Mouse (Mus musculus): ENCODE data around the gene Foxk2.
"Not testable (repeated sequence)": the region's sequence is repeated elsewhere in the genome, so short reads cannot be mapped to it uniquely, and the experiment has no call there.

Foxk2 gene

GRCm38 (mm10) chr11:121277516-121277915, 17.7 kb downstream of the Foxk2 start:
- no peak for DNase-seq (ENCODE audit: extremely low read depth, low read depth, low spot score)

DNA sequence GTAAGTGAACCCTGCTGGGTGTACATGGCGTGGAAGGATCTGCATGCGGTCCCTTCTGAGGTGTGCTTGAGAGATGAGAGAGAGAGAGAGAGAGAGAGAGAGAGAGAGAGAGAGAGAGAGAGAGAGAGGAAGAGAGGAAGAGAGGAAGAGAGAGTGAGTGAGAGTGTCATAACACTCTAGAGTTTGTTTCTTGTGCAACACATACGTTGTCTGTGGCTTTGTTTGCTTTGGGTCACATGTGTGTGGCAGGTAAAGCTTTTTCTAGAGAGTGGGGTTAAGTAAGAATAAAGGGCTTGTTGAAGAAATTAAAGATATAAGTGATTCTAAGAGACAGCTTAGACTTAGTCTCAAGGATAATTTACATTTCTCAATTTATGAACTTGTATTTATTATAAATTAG, 18.2 kb downstream of the Foxk2 start:
- DNase-seq (ENCODE audit: extremely low read depth, low read depth, low spot score) = no peak

DNA sequence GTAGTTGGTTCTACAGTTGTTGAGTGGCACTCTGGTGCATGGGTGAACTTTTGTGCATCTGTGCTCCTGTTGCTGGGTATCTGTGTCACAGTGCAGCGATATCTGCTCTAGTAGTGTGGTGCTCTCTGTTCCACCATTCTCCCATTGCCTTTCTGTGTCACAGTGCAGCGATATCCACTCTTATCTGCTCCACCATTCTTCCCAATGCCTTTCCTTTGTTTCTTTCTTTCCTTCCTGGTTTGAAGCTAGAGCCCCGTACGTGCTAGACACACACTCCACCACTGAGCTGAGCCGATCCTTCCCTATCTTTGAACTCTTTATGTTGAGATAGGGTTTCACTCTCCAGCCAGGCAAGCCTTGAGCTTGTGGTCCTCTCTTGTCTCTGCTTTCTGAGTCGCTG, 23.1 kb downstream of the Foxk2 start:
- no peak for DNase-seq (ENCODE audit: extremely low read depth, low read depth, low spot score)

DNA sequence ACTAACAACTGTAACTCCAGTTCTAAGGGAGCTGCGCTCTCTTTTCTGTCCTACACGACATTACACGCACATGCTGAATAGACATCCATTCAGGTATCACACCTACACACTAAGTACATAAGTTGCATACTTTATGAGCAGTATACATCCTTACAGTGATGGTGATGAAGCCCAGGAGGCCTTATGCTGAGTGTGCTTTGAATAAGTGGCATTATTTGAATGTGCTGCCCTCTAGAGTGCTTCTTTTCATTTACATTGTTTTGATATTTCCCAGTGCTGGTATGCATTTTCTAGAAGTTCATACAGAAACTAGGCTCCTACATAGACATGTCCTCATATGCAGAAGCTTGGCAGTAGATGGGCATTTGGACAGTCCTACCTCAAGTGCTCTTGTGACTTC, 30.1 kb downstream of the Foxk2 start:
- DNase-seq (ENCODE audit: extremely low read depth, low read depth, low spot score) = no peak

- no peak for DNase-seq (ENCODE audit: extremely low read depth, low read depth, low spot score)
Measured at GRCm38 (mm10) chr11:121294771-121295170, 35.0 kb downstream of the Foxk2 start.

DNA sequence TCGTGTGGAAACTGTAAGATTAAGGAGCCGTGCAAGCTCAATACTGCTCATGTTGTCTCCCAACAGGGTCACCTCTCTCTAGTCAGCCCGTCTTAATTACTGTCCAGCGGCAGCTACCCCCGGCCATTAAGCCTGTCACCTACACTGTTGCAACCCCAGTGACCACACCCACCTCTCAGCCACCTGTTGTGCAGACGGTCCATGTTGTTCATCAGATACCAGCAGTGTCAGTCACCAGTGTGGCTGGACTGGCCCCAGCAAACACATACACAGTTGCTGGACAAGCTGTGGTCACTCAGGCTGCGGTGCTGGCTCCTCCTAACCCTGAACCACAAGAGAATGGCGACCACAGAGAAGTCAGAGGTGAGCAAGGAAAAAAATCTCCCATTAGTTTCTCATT, 38.7 kb downstream of the Foxk2 start:
- DNase-seq (ENCODE audit: extremely low read depth, low read depth, low spot score) = no peak

DNA sequence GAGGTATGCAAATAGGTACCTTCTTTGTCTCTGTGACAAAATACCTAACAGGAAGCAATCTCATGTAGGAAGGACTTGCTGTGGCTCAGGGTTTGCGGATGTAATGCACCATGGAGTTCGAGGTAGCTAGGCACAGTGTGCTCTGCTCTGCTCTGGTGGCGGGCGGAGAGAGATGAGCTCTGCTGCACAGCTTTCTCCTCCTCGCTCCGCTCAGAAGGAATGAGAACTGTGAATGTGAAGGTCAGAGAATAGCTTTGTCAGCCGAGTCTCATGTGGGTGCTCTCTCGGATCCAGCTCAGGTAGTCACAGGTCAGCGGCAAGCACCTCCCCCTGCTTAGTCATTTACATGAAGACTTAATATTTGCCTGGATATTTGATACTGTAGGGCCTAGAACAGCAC, 40.5 kb downstream of the Foxk2 start:
- DNase-seq (ENCODE audit: extremely low read depth, low read depth, low spot score) = no peak

- no peak for DNase-seq (ENCODE audit: extremely low read depth, low read depth, low spot score)
Measured at GRCm38 (mm10) chr11:121305371-121305770, 45.6 kb downstream of the Foxk2 start.

- no peak for DNase-seq (ENCODE audit: extremely low read depth, low read depth, low spot score)
Measured at GRCm38 (mm10) chr11:121306608-121307007, 46.8 kb downstream of the Foxk2 start.

GRCm38 (mm10) chr11:121307712-121308111, 47.9 kb downstream of the Foxk2 start:
- not testable (repeated sequence) for DNase-seq (ENCODE audit: extremely low read depth, low read depth, low spot score)

DNA sequence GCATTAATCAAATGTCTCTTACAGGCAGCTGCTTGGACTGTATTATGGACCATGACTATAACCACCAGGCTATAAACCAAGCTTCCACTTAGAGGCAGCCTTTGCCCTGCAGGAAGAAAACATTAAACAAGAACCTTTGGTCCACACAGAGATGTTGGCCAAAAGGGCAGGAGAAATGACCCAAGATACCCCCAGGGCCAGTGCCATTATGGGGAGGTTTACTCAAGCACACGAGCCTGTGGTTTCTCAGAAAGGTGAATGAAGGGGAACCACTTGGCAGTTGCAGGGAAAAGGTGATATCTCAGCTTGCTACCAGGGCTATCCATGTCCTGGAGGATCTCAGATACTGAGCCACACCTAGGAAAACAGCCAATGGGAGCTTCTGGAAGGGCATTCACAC, 66.2 kb downstream of the Foxk2 start:
- peak; percentile 42 for DNase-seq (ENCODE audit: extremely low read depth, low read depth, low spot score)

- no peak for DNase-seq (ENCODE audit: extremely low read depth, low read depth, low spot score)
Measured at GRCm38 (mm10) chr11:121326681-121327080, 66.9 kb downstream of the Foxk2 start.

DNA sequence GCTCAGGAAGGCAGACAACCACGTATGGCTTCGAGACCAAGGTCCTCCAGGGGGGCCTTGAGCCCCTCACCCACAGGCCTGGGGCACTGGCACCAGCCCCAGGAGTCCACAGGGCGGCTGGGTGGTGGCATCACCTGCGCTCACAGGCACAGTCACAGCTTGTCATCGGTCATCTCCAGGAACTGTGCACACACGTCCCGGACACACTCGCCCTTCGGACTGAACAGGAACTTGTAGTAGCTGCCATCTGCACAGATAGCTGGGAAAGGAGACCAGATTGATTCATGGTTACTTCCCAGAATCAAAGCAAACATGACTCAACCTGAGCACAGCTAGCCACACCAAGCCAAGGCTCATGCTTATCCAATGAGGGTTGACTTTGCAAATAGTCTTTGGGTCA, 68.4 kb downstream of the Foxk2 start:
- DNase-seq (ENCODE audit: extremely low read depth, low read depth, low spot score) = no peak

DNA sequence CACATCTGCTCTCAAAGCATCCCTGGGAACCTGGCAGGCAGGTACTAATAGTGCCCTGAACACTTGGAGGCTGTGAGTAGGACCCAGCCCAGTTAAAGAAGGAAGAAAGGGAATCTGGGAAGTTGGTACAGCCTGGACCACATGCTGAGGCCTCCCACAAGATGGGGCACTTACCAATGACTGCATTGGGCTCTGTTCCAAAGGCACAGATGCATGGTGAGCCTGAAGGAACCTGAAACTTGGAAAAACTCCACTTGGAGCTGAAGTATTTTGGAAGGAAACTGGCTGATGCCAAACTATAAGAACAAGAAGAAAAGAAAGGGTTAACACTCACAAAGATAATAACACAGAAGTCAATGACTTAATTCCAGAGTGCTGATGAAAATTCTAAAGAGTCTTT, 68.8 kb downstream of the Foxk2 start:
- no peak for DNase-seq (ENCODE audit: extremely low read depth, low read depth, low spot score)

GRCm38 (mm10) chr11:121331641-121332040, 71.9 kb downstream of the Foxk2 start:
- DNase-seq (ENCODE audit: extremely low read depth, low read depth, low spot score) = no peak

DNA sequence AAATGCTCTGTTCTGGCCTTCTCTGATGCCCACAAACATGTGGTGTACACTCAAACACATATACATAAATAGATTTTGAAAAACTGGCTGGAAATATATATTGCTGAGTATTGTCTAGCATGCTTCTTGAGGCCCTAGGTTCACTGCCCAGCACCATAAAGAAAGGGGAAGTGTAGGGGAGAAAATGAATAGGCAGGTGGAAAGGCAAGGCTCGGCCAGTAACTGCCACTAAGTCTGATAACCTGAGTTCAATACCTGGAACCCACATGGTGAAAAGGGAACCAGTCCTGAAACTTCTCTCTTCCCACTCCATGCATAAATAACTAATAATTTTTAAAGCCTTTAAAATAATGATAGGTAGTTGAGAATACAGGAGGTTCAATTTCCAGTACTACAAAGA, 79.9 kb downstream of the Foxk2 start:
- no peak for DNase-seq (ENCODE audit: extremely low read depth, low read depth, low spot score)

GRCm38 (mm10) chr11:121340287-121340686, 80.5 kb downstream of the Foxk2 start:
- no peak for DNase-seq (ENCODE audit: extremely low read depth, low read depth, low spot score)

DNA sequence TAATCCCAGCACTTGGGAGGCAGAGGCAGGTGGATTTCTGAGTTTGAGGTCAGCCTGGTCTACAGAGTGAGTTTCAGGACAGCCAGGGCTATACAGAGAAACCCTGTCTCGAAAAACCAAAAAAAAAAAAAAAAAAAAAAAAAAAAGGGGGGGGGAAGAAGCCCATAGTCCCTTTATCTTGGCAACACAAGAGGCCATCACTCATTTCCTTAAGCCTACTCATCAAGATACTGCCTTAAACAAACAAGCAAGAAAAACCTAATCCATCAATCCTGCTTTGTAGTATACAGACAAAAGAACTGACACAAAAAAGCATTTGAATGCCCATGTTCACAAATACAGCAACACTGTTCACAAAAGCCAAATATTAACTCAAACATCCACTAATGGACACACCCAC, 82.6 kb downstream of the Foxk2 start:
- DNase-seq (ENCODE audit: extremely low read depth, low read depth, low spot score) = not testable (repeated sequence)

DNA sequence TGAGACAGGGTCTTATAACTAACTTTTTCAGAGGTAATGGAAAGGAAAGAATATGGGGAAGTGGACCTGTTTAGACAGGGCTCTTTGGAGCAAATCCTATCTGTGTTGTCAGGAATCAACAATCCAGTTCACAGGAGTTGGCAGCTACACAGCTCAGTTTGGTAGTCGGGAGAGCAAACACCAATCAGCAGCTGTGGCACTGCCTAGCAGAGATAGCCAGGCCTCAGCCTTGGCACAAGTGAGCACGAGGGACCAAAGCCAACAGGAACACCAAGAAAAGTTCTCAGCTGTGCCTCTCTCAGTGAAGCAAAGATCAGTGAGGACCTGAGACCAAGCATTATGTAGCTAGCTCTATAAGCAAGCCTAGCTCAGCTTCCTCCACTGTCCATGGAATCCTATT, 87.2 kb downstream of the Foxk2 start:
- no peak for DNase-seq (ENCODE audit: extremely low read depth, low read depth, low spot score)

DNA sequence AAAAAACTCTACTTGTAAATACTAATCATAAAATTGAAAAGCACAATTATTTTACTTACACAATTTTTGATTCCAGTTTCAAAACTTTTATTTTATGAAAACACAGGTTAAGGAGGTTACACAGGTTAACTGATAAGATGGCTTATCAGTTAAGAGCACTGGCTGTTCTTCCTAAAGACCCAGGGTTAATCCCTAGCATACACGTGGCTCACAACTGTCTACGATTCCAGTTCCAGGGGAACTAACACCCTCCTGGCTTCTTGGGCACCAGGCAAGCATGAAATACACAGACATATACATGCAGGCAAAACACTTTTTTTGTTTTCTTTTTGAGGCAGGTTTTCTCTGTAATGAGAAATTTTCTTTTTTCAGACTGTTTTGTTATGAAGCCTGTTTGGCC, 88.4 kb downstream of the Foxk2 start:
- no peak for DNase-seq (ENCODE audit: extremely low read depth, low read depth, low spot score)

GRCm38 (mm10) chr11:121348727-121349126, 88.9 kb downstream of the Foxk2 start:
- DNase-seq (ENCODE audit: extremely low read depth, low read depth, low spot score) = not testable (repeated sequence)

DNA sequence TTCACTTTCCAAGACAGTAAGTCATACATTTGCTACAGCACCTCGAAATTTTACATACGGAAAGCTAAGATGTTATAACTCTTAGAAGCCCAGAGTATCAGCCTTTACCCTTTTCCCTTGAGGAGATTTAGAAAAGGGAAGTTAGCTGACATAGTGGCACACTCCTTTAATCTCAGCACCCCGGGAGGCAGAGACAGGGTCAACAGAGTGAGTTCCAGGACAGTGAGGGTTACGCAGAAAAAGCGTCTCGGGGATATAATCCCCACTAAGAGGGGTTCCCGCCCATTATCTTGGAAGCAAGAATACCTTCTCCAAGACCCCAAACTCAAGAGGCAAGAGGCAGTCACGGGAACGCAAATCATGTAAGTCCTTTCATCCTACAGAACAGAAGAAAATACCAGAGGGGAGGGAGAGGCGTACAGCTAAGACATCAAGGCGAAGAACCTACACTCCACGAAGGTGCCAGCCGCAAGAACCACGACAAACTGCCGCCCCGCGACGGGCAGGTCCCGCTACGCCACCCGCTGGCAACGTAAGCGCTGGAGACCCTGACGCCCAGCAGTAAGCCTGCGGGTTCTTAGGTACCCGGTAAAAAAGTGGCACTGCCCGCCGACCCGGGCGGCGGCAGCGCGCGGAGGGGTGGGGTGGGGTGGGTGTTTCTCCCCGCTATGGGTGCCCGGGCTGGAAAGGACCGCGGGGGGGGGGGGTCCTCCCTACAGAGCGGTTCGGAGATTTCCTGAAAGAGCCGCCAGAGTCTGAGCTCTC, 93.7 kb downstream of the Foxk2 start:
- no peak for DNase-seq (ENCODE audit: extremely low read depth, low read depth, low spot score)

DNA sequence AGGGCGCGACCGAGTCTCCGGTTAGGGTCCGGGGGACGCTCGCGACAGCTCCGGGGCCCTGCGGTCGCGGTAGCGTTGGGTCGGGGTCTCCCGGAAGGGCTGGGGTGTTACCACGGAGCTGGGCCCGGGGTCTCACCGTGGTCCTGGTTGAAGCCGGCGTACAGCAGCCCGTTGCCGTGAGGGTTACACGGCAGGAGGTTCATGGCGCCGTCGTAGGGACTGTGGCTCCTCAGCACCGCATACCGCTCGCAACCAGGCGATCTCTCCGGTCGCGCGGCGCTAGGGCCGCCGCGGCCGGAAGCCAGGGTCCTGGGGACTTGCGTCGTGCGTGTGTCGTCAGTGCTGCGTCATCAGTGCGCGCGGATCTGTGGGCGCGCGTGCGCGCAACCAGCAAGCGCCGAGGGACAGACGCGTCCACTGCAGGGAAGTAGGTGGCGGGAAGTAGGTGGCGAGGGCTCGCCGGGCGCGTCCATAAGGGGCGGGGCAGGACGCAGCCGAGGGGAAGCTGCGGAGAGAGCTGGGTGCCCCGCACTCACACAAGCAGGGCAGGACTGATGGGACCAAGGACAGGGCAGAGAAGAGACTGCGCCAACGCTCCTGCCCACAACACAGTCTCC, 94.4 kb downstream of the Foxk2 start, which contains the start of gene Wdr45b:
Wdr45b (minus strand) TSS at position 355 of the 617 bp plus-strand sequence.
- peak; percentile 54 for DNase-seq (ENCODE audit: extremely low read depth, low read depth, low spot score)
